Mouse (Mus musculus): ENCODE measurements at regions not wholly inside any gene's neighbourhood (a gene's known extent, or its start where the extent isn't known, plus 50 kb on each side); places are given as distances from the start of the nearest gene placed in this dataset.

GRCm38 (mm10) chr3:128222344-128222743 is 326.2 kb upstream of the Fam241a start:
- DNase-seq = no peak

GRCm38 (mm10) chr3:128221625-128222024 is 325.5 kb upstream of the Fam241a start:
- no peak for DNase-seq

GRCm38 (mm10) chr3:128220776-128221550 is 324.8 kb upstream of the Fam241a start:
- no peak for DNase-seq

GRCm38 (mm10) chr3:128217765-128218415 is 321.8 kb upstream of the Fam241a start:
- no peak for DNase-seq

- no peak for DNase-seq
These were observed 316.1 kb upstream of the Fam241a start for GRCm38 (mm10) chr3:128212256-128212655.

GRCm38 (mm10) chr3:128210591-128210990 is 314.5 kb upstream of the Fam241a start:
- DNase-seq = no peak

GRCm38 (mm10) chr3:128206948-128207347 is 310.8 kb upstream of the Fam241a start:
- no peak for DNase-seq

- no peak for DNase-seq
These were observed 310.4 kb upstream of the Fam241a start for GRCm38 (mm10) chr3:128206483-128206882.

GRCm38 (mm10) chr3:128200574-128201235 is 304.6 kb upstream of the Fam241a start:
- DNase-seq = no peak

GRCm38 (mm10) chr3:128199466-128199865 is 303.3 kb upstream of the Fam241a start:
- no peak for DNase-seq

GRCm38 (mm10) chr3:128192046-128192800 is 296.1 kb upstream of the Fam241a start:
- DNase-seq = no peak

- no peak for DNase-seq
These were observed 291.4 kb upstream of the Fam241a start for GRCm38 (mm10) chr3:128187330-128188044.

- no peak for DNase-seq
These were observed 290.2 kb upstream of the Fam241a start for GRCm38 (mm10) chr3:128186278-128186677.

- DNase-seq = no peak
These were observed 285.2 kb upstream of the Fam241a start for GRCm38 (mm10) chr3:128181221-128181908.

GRCm38 (mm10) chr3:128149216-128149615 is 253.1 kb upstream of the Fam241a start:
- no peak for DNase-seq

GRCm38 (mm10) chr3:128145329-128145728 is 249.2 kb upstream of the Fam241a start:
- DNase-seq = no peak

GRCm38 (mm10) chr3:128127836-128128235 is 231.7 kb upstream of the Fam241a start:
- DNase-seq = no peak

- no peak for DNase-seq
These were observed 230.5 kb upstream of the Fam241a start for GRCm38 (mm10) chr3:128126664-128127063.

- DNase-seq = no peak
These were observed 226.0 kb upstream of the Fam241a start for GRCm38 (mm10) chr3:128122111-128122510.

GRCm38 (mm10) chr3:128120647-128121440 is 224.7 kb upstream of the Fam241a start:
- DNase-seq = no peak

GRCm38 (mm10) chr3:128113209-128113608 is 217.1 kb upstream of the Fam241a start:
- no peak for DNase-seq
